Mouse (Mus musculus): ENCODE results near the gene Tcl1. TPM values are rescaled to one million over a fixed set of nuclear protein-coding genes. Genes with fewer than 3 reads are reported as not detected.
A peak's percentile ranks its signal among the peaks of the same experiment; 100 is the strongest.
"Not testable (repeated sequence)": the region's sequence is repeated elsewhere in the genome, so short reads cannot be mapped to it uniquely, and the experiment has no call there.

Gene Tcl1
- total RNA-seq (2022): not detected

DNA sequence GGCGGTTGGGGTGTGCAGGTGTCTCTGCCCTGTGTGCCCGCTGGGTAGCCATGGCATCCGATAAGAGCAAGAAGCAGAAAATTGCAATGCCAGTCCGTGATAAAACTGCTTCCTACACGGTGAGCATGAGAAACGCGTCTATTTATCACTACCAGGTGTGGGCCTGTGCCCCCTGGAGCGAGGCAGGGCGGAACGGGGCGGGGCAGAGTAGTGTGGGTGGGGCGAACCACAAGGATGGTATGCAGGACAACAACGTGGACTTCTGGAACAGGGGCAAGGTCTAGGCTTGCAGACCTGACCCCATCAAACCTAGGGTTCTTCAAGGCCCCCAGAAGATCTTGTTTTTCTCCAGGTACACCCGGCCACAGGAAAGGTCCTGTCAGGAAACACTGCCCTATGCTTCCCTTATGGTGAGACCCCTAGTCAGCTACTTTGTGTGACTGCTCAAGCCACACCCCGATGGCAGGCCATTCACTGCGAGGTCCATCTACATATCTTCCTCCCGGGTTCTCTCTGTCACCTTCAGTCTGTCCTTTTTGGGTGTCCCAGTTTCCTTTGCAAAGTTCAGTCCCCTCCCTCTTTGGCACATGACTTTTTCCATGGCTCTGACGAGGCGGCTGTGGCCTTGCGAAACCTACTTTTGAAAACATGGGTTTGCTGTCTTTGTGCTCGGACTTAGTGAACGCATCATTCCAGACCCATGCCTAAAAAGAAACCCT is at the start of gene Tcl1:
Gene Tcl1, minus strand, starts transcription at position 193 of the 719 bp plus-strand sequence.
- DNase-seq (ENCODE audit: low spot score in 2 of 2): no peak

DNA sequence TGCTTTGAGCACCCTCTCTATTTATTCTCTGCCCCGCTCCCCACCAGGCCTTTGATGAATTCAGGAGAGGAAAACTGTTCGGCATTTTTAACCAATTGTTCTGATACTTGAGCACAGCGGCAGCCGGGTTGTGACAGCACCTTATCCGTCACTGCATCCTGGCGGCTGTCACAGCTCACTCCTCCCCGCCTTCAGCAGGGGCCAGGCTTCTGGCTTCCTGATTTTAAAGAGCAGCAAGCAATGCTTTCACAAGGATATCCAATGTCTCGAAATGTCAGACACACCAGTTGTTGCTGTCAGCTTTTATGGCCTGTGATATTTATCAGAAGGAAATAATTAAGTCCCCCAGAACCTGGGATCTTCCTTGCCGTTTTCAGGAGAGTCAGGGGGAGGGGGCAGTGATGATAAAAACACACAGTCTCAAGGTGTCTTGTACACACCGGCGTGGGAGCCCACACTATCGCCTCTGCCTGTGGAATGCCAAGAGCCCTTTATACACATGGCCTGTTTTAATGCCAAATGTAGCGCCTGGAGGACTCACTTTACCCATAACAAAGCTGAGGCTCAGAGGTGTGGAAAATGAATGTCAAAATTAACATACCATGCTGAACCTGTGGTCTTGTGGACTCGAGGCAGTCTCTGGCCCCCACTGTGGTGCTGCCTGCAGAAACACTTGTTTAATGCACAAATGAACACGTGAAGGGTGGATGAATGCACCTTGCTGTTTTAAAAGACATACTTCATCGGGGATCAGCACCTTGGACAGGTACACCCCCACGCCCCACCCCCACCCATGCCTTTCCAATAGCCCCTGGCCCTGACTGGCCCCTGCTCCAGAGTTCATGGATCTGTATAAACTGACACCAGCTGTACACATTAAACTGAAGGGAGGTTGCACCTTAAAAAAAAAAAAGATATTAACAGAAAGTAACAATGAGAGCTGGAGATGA is 48.7 kb upstream of the Tcl1 start:
- DNase-seq (ENCODE audit: low spot score in 2 of 2): no peak

DNA sequence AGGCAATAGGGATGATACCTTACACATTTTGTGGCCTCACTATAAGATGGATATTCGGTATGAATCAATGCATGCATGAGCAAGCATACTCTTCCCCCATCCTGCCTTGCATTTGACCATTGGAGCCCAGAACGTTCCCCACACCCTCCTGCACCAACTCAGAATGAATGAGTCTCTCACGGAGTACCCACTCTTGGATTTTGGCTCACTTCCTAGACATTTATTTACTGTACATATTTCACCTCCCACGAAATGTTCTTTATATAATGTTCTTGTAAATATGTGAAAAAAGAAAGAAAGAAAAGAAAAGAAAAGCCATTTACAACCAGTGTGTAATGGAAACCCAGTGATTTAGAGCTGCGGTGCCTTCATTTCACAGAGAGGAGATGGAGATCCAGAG is 44.5 kb upstream of the Tcl1 start:
- DNase-seq (ENCODE audit: low spot score in 2 of 2): no peak

DNA sequence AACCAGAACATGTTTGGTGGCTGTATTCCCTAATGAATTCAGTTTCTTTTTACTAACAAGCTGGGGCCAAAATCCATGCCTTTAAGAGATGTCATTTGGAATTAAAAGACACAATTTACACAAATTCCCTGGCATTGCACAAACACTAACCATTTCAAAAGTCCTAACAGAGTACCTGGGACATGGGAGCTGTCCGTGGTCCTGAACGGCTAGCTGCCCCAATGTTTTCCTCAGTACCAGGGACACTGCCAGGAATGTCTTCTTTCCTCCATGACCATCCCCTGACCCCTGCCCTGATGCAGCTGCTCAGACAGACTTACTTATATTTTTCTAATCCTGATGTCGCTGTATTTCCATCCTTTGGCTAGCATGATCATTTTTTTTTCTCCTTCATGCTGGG is 43.5 kb upstream of the Tcl1 start:
- no peak for DNase-seq (ENCODE audit: low spot score in 2 of 2)

DNA sequence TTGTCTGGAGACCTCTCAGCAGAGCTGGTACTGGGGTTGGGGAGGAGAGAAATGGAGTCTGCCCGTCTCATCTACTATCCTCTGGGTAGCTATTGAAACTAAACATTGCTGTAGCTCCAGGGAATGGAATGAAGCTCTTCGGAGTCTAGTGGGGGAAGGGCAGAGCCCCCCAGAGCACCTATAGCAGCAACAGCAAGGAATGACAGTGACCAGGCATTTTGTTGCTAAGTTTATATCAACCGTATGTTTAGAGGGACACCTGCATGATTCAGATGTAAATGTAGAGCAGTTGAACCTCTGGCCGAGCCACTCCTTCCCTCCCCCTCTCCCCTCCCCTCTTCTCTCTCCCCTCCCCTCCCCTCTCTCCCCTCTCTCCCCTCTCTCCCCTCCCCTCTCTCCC is 36.6 kb upstream of the Tcl1 start:
- DNase-seq (ENCODE audit: low spot score in 2 of 2): no peak

DNA sequence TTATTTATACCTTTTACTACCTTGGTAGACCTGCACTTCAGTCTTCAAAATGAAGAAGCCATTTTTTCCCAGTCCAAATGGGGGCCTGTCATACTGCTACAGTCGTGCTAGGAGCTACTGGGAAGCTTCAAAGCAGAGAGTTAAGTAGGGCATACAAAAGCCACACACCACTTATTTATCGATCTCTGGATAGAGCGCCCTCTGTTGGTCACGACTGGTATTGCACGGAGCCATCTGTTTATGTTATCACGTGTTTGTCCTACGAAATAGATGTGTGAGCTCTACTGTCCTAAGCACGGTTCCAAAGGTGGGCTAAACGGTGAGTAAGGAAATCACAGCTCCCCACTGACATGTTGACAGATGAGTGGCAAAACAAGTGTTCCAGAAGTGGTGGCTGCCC is 36.2 kb upstream of the Tcl1 start:
- peak in 1 of 2 experiments; percentile 18 for DNase-seq (ENCODE audit: low spot score in 2 of 2)

DNA sequence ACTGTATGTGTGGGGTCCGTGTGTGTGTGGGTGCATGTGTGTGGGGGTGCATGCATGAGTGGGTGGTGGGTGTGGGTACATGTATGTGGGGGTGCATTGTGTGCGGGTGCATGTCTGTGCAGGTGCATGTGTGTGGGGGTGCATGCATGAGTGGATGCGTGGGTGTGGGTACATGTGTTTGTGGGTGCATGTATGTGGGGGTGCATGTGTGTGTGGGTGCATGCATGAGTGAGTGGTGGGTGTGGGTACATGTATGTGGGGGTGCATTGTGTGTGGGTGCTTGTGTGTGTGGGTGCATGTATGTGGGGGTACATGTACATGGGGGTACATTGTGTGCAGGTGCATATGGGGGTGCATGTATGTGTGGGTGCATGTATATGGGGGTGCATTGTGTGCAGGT is 31.2 kb upstream of the Tcl1 start:
- DNase-seq (ENCODE audit: low spot score in 2 of 2): no peak

DNA sequence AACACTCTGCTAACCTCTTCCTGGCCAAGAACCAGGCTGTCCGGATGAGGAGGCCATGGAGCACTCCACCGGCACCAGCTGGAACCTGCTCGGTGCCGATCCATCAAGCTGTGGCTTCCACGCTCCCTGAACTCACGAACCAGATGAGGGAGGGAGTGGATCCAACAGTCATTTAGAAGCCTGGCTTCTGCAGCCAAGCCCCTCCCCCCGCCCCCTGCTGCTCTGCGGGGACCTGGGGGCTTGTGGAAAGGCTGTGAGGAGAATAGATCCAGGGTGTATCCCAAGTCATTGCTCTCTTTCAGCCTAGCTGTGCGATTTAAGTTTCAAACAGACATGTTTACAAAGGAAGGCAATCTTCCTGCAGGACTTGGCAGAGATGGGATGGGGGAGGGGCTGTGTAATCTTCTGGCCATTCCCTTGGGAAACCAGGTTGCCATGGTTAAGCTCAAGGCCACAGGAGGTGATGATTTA is 26.2 kb upstream of the Tcl1 start:
- DNase-seq (ENCODE audit: low spot score in 2 of 2): no peak

DNA sequence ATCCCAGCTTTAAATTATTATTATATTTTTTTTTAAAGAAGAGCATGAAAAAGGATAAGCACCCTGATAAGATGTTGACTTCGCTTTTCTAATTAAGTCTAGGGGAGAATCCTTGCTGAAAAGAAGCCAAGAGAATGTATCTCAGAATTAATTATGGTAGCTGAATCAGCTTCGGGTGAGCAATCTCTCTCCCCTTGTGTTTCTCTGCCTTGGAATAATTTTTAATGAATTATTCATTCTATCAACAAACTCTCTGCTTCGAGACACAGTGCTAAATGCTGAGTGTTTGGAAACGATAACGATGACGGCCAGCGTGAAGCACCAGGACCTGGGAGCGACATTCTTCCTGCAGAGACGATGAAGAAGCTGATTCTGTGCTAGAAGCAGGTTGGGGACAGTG is 16.5 kb upstream of the Tcl1 start:
- no peak for DNase-seq (ENCODE audit: low spot score in 2 of 2)

DNA sequence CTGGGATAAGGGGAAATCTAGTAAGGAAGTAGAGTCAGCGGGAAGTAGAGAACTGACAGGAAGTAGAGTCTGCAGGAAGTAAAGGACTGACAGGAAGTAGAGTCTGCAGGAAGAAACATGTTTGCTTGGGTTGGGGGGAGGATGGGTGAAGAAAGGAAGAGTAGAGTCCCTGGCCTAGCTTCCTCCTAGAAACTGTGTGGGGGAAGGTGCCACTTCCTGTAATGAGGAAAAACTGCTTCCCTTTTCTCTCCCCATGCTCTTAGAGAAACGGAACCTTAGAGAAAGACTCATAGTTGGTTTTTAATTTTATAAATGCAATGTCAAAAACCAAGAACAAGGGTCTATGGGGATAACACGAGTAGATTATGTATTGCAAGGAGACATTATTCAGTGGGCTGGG is 12.5 kb upstream of the Tcl1 start:
- no peak for DNase-seq (ENCODE audit: low spot score in 2 of 2)

DNA sequence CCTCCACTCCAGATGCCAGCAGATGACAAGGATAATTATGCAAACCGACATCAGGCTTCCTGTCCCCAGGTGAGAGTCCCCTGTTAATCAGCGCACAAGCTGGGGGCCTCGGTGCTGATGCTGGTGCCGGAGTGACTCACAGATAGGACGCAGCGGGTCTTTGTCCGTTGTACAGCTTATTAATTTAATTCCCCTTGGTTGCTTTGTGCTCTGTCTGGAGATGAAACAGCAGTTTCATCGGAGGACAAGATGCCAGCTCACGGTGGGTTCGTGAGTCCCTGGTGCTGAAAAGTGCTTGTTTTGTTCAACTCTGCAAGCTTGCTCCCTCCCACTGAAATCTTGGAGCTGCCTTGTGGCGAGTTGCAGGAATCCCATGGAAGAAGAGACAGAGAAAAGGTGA is 11.8 kb upstream of the Tcl1 start:
- no peak for DNase-seq (ENCODE audit: low spot score in 2 of 2)

DNA sequence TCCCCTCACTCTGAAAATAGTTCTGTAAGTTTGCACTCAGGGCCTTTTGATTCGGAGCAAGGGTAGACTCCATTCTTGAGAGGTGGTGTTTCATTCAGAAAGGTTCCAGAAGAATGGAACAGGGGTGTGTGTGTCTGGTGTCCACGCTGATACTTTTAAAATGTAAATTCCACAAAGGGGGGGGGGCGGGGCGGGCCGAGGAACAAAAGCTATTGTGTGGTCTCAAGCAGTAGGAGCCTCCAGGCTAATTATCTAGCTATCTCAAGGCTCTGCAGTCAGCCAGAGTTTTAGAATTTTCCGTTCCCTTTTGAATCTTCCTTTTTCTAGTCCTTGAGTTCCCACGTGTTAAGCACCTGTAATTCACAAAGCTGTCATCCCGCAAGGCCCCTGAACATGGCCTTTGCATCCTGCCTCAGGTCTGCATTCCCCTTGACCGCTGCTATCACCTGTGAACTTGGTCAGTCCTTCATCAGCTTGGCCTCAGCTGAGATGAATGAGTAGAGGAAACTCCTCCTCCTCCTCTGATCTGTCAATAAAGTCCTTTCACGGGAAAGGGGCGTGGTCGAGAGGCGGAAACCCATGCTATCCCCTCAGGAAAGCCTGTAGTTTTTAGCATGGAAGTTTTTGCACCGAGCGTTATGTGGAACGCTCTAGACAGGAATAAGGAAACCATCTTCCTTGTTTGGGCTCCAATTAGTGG is 2.2 kb upstream of the Tcl1 start:
- no peak for DNase-seq (ENCODE audit: low spot score in 2 of 2)

DNA sequence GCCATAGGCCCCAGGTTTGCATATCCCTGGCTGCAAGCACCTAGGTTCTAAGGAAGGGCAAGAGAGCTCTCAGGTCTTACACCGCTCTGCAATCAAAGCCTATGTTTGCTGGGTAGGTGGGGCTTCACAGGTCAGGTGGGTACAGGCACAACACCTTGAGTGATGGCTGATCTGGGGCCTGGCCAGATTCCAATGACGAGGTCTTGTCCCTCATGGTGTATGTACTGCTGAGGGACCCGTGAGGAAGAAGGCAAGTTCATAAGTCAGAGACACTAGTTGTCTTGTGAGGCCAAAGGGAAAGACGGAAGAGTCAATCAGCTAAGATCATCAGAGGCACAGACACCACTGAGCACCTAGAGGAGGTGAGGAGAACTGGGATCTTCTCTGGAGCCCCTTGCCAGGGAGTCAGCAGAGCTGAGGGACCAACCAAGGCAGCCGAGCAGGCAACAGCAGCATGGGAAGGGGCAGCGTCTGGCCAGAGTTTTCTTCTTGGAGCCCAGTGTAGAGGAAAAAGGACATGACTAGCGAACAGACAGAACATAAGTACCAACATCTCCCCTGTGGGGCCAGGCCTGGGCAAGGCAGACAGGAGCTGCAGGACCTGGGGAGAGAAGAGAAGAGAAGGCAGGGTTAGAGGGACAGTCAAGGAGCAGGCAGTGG is 5.4 kb downstream of the Tcl1 start:
- DNase-seq (ENCODE audit: low spot score in 2 of 2): no peak

DNA sequence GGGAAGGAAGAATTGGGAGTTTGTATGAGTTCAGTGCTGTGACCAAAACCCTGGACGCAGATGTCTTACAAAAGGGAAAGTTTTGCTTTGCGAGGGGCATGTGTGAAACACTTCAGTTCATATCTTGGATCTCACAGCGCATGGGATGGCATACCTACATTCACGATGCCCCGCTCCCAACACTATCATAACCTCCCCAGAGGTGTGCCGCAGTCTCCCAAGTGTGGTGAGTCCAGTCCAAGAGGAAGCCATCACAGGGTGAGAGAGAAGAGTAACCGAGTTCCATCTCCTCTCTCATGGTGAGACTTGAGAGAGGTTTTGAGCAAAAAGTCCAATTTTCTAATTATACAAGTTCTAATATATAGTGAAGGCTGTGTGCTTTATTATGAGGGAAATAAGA is 13.4 kb downstream of the Tcl1 start:
- no peak for DNase-seq (ENCODE audit: low spot score in 2 of 2)

DNA sequence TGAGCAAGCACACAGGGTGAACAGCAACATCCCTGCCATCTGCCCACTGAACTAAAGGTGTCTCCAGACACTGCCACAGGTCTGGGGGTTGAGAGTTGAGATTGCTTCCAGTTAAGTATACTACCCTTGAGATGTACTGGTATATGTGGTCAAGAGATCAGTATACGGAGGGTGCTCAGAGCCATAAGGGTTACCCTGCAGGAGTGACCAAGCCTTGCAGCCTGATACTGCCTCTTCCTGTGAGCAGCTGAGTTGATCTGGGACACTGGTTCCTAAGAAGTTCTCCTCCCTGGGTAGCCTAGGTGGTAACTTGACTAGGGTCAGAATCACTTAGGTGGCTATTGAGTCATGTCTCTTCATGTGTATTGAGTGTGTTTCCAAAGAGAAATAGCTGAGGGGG is 14.2 kb downstream of the Tcl1 start:
- DNase-seq (ENCODE audit: low spot score in 2 of 2): no peak

DNA sequence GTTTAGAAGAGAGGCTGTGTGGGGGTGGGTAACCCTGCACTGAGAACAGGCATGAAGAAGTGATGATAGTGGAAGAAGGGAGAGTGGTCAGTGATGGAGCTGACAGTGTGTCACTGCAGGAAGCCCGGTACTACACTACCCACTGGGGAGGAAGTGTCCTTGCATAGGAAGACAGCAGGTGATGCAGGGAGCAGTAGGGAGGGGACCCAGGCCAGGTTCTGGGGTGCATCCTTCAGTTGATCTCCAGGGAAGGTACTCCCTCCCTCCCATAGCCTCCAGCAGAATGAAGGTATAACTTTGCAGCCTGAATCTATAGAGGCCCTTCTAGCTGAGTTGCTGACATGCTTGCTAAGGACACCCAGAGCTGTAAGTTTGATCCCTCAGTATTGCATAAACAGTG is 15.5 kb downstream of the Tcl1 start:
- DNase-seq (ENCODE audit: low spot score in 2 of 2): no peak

DNA sequence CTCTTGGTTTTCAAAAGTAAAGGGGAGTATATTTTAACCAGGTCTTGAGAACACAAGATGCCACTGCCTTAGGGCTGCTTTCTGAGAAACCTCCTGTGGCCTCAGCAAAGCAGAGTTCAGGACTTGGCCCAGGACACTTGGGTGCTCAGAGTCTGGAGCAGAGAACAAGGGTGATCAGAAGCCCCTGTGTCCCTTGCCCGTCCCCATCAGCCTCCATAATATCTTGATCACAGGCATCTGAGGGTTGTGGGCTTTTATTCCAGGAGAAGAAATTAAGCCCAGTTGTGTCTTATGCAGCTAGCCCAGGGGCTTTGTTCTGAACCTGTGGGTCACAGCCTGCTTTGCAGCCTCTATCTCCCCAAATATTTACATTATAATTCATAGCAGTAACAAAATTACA is 20.9 kb downstream of the Tcl1 start, which contains the start of gene Tcl1b4:
Gene Tcl1b4, plus strand, starts transcription at position 301 of the 400 bp plus-strand sequence.
- DNase-seq (ENCODE audit: low spot score in 2 of 2): not testable (repeated sequence)

DNA sequence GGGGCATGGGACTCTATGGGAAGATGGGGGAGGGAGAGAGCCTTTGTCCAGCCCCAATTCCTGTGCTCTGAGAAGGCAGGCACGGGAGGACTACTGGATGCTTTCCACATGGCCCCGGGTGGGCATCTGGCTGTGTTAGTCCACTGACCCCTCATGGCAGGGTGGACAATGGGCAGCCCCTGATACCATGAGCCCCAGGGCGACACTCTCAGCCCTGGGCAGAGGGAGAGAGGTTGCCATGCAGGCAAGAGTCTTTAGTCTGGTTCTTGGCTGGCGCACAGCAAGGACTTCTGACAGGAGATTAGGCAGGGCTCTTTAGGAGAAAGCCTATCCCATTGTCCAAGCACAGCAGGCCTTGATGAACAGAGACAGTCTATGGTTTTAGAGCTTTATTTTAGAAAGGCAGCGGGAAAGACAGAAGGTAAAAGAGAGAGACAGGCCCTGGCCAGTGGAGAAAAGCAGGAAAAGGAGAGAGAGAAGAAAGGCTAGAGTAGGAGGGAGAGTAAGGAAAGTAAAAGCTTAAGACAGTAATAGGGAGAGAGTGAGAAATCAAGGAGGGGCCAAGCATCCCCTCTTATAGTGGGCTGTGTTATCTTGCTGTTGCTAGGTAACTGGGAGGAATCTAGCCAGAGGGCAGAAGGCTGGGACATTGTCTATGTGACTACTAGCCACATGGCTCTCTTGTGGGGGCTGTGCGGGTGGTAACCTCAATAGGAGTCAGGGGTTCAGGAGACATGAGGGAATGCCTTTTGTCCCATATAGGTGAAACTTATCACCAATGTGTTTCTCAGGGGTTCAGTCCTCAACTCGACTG is 22.7 kb downstream of the Tcl1 start:
- not testable (repeated sequence) for DNase-seq (ENCODE audit: low spot score in 2 of 2)

DNA sequence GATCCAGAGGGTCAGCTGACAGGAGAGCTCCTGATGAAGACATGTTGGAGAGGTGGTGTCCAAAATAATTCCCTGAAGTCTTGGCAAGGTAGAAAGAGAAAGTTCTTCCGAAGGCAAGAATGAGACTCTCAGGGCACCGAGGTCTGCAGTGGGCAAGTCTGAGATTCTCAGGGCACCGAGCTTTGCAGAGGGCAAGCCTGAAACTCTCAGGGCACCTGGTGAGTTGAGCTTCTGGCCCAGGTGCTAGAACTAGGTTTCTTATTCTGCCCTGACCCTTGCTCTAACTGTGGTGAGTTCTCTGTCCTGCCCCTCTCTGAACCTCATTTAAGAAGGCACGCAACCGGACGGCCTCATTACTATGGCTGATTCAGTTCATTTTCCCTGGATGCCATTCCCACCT is 31.9 kb downstream of the Tcl1 start, which contains the start of gene Tcl1b3:
Gene Tcl1b3, plus strand, starts transcription at position 301 of the 400 bp plus-strand sequence.
- DNase-seq (ENCODE audit: low spot score in 2 of 2): not testable (repeated sequence)

DNA sequence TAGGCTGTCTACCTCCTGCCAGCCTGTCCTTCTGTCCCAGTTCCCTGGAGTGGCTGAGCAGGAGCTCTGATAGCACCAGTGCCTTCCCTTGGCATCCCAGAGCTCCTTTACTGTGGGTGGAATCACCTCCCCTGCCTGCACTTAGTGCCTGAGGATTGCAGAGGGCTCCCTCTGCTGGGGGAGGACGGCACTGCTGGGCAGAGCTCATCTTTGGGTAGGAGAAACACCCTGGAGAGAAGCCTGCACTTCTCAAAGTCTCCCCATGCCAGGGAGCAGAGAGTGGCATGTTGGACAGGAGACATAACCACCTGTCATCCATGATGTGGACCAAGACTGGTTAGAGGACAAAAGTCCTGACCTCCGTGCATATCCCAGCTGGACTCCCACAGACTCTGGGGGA is 33.6 kb downstream of the Tcl1 start:
- not testable (repeated sequence) for DNase-seq (ENCODE audit: low spot score in 2 of 2)
